Mouse (Mus musculus) liver, embryonic 14.5 days (tissue): Measurements from ENCODE around the gene Lzts2. TPM values are rescaled to one million over a fixed set of nuclear protein-coding genes. Genes with fewer than 3 reads are reported as not detected.

Experiments used
- ATAC-seq: fragments of 200-750 bp; cut with Nextera tagmentation; 2 replicates; pipeline ENCODE4 v1.8.0; 2017; ENCODE audit warnings: moderate number of reproducible peaks, mild to moderate bottlenecking, moderate library complexity; ENCODE audit not compliant: insufficient read depth
- DNase-seq, 3 experiments: peaks; one replicate each; pipeline ENCODE4 v3.0.0-alpha.2; 2012 to 2013; ENCODE audit warnings: low read depth in 3 of 3, low spot score in 3 of 3
- H3K27ac ChIP-seq: fragments of 300-500 bp; sonication (generic); 2 replicates; pipeline ENCODE4 v1.5.1; 2014; ENCODE audit warnings: moderate library complexity, mild to moderate bottlenecking, control low read depth, inconsistent platforms
- H3K27me3 ChIP-seq: fragments of 300-500 bp; sonication (generic); 2 replicates; pipeline ENCODE4 v1.6.1; 2014; ENCODE audit warnings: mild to moderate bottlenecking, low read length, moderate library complexity; ENCODE audit not compliant: control insufficient read depth, insufficient read depth
- H3K36me3 ChIP-seq: fragments of 300-500 bp; sonication (generic); replicated peaks from 2 replicates; pipeline ENCODE4 v1.6.1; 2014; ENCODE audit warnings: low read depth; ENCODE audit not compliant: control insufficient read depth, insufficient read depth
- H3K4me1 ChIP-seq, 2 experiments: fragments of 200-500 bp in 1 of 2; fragments of 300-500 bp in 1 of 2; sonication (generic) in 1 of 2; replicated peaks; 2 replicates each; pipeline ENCODE4 v1.6.1; 2012 to 2014; ENCODE audit warnings: antibody characterized with exemption in 1 of 2, inconsistent platforms in 1 of 2, low read length in 1 of 2; ENCODE audit not compliant: control insufficient read depth in 2 of 2, insufficient read depth in 2 of 2
- H3K4me2 ChIP-seq: fragments of 300-500 bp; sonication (generic); 2 replicates; pipeline ENCODE4 v1.6.1; 2014; ENCODE audit warnings: low read depth, mild to moderate bottlenecking, control low read depth, moderate library complexity
- H3K4me3 ChIP-seq, 2 experiments: fragments of 200-500 bp in 1 of 2; fragments of 300-500 bp in 1 of 2; sonication (generic) in 1 of 2; 2 replicates each; pipeline ENCODE4 v1.5.1; 2012 to 2014; ENCODE audit warnings: low read depth in 2 of 2, low read length in 2 of 2, mild to moderate bottlenecking in 2 of 2, control low read depth in 1 of 2, inconsistent platforms in 1 of 2, moderate library complexity in 1 of 2; ENCODE audit not compliant: insufficient read depth in 1 of 2
- H3K9ac ChIP-seq: fragments of 300-500 bp; sonication (generic); replicated peaks from 2 replicates; pipeline ENCODE4 v1.6.1; 2014; ENCODE audit warnings: mild to moderate bottlenecking, control low read depth, moderate library complexity
- H3K9me3 ChIP-seq: fragments of 300-500 bp; sonication (generic); 2 replicates; pipeline ENCODE4 v1.6.1; 2016; ENCODE audit warnings: low read length, mixed read lengths; ENCODE audit not compliant: control insufficient read depth
- CTCF ChIP-seq: IDR thresholded peaks from 2 replicates; pipeline ENCODE4 v1.5.1; 2016; ENCODE audit warnings: antibody characterized with exemption, low read depth, control low read depth
- EP300 ChIP-seq: IDR thresholded peaks from 2 replicates; pipeline ENCODE4 v1.6.1; 2016; ENCODE audit warnings: antibody characterized with exemption, low read depth
- WGBS: fragments of 180-500 bp; shearing (Covaris S2); extraction: QIAGEN DNeasy Blood & Tissue Kit; methylation state at CpG from one replicate; pipeline ENCODE4 v1.1.7; 2014; ENCODE audit not compliant: insufficient replicate concordance; 5-methylcytosine and 5-hydroxymethylcytosine counted together
- polyA plus RNA-seq, 2 experiments: library from polyadenylated mRNA; depleted of rRNA in 1 of 2; stranded (reverse) in 1 of 2; unstranded in 1 of 2; fragments of >200 nt; fragmentation: Nextera tagmentation in 1 of 2; extraction: Ambion mirVana in 1 of 2; gene quantifications; 2 replicates each; pipeline versions ENCODE4 v1.2.1 to v1.2.3; 2012 to 2014

Lzts2 gene
- polyA plus RNA-seq, 2 experiments = 3.7 to 4.8 TPM

DNA sequence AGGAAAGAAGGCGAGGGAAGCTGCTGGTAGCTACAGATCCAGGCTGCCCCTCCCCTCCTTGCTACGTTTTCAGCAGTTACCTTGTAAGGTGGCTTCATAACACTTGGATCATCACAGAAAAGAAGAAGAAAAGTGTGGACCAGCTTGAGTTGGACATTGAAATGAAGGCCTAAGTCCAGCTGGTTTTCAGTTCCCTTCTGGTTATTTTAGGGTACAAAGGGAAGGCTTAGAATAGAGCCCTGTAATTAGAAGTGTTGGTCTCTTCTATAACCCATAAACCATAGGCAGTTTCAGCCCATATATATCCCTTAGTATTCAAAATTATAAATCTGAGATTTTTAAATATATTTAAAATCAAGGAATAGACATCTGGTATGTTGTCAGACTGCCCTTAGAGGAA is 33.4 kb upstream of the Lzts2 start:
- peaks cover 0 to 2% of the 10 kb centered on the region in 2 experiments; a peak in 1 of 4 replicates for H3K4me1 ChIP-seq
- no peak overlapping the region for H3K4me3 ChIP-seq
- no peak overlapping the region for H3K4me2 ChIP-seq
- no peak for DNase-seq
- 81% methylated on average over 2 of the region's 2 CpGs for WGBS
- ATAC-seq = no peak
- H3K9ac ChIP-seq = no peak overlapping the region
- no peak overlapping the region for H3K27ac ChIP-seq
- H3K27me3 ChIP-seq = no peaks in the 10 kb centered on the region
- peaks cover 44% of the 10 kb centered on the region for H3K36me3 ChIP-seq
- TF ChIP-seq CTCF (no peak), EP300 (no peak)
- H3K9me3 ChIP-seq = no peaks in the 10 kb centered on the region

DNA sequence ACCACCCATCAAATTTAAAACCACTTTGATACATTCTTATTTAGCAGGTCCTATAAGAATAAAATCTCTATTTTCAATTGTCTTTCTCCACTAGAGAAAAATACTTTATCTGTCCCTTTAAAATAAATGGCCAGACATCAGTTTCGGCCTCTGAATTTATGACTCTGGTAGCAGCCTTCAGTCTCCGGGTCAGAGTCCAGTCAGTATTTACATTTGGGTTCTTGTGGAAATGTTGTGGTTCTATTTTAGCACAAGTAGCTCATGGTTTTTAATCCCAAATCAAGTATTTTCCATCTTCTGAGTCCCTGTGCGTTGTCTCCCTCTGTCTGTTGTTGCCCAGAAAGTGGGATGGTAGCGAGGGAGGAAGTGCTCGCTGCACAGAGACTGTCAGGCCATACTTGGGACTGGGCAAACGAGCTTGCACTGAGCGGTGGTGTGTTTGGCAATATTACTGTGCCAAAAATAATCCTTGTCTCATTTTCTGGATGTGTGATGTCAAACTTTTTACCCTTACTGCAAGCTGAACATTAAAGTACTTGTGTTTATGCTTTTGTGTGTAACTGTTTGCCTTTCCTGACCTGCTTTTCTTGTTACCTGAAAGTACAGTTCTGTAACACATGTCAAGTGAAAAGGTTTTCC is 31.6 kb upstream of the Lzts2 start:
- H3K27me3 ChIP-seq = no peaks in the 10 kb centered on the region
- DNase-seq (no peak), ATAC-seq (no peak)
- peaks cover 28% of the 10 kb centered on the region for H3K36me3 ChIP-seq
- no peak for TF ChIP-seq EP300
- no peak overlapping the region for H3K4me3 ChIP-seq
- peaks cover 0 to 3% of the 10 kb centered on the region in 2 experiments; a peak in 1 of 4 replicates for H3K4me1 ChIP-seq
- no peaks in the 10 kb centered on the region for H3K9me3 ChIP-seq
- no peak overlapping the region for H3K27ac ChIP-seq
- 76% methylated on average over 7 of the region's 7 CpGs for WGBS
- H3K4me2 ChIP-seq = no peak overlapping the region
- H3K9ac ChIP-seq = no peak overlapping the region

DNA sequence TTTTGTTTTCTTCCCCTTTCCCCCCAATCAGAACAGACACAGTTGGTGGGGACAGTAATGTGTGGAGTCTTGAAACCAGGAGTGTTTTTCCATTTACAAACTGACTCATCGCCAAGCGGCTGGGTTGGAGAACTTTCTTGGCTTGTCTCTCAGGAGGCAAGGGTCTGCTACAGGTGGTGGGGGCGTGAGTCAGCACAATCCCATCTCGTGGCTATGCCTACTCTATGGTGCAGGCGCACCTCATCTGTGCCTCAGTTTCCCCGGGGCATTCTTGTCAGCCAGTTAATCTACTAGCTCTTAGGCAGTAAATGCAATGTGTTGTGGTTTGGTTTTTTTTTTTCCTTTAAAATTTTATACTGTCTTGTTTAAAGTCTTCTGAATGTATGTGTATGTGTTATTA is 30.8 kb upstream of the Lzts2 start:
- ATAC-seq = no peak
- 66% methylated on average over 6 of the region's 6 CpGs for WGBS
- Histone ChIP-seq H3K4me3 (no peak overlapping the region), H3K36me3 (peaks cover 22% of the 10 kb centered on the region), H3K27me3 (peaks cover 1% of the 10 kb centered on the region; the same call in 1 of the 2 replicates), H3K4me1 (peaks cover 0 to 4% of the 10 kb centered on the region in 2 experiments; a peak in 1 of 4 replicates), H3K9ac (no peak overlapping the region), H3K9me3 (no peaks in the 10 kb centered on the region), H3K4me2 (no peak overlapping the region), H3K27ac (no peak overlapping the region)
- TF ChIP-seq CTCF (no peak), EP300 (no peak)
- DNase-seq = no peak

DNA sequence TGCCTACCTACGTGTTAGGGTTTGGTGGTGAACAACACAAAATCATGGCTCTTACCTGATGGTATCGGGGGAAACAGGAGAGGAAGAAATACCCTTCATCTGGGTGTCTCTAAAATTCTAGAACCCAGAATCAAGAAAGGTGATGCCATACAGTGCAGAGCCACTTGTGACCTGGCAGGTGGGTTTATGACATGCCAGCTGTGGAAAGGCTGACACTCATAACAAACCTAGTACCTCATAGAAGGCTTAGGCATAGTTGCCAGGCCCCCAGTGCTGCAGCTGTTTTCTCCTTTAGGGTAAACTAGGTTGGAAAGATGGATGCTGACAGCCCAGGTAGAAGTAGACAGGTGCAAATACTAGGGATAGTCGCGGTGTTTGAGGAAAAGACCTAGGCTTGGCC is 29.8 kb upstream of the Lzts2 start:
- peaks cover 0 to 6% of the 10 kb centered on the region in 2 experiments; a peak in 1 of 4 replicates for H3K4me1 ChIP-seq
- WGBS = 81% methylated on average over 4 of the region's 4 CpGs
- TF ChIP-seq EP300 (no peak), CTCF (no peak)
- no peak overlapping the region for H3K4me3 ChIP-seq
- no peak overlapping the region for H3K4me2 ChIP-seq
- H3K27me3 ChIP-seq = peaks cover 12% of the 10 kb centered on the region
- H3K36me3 ChIP-seq = peaks cover 17% of the 10 kb centered on the region
- no peak overlapping the region for H3K27ac ChIP-seq
- ATAC-seq (no peak), DNase-seq (no peak)
- H3K9me3 ChIP-seq = no peaks in the 10 kb centered on the region
- no peak overlapping the region for H3K9ac ChIP-seq

DNA sequence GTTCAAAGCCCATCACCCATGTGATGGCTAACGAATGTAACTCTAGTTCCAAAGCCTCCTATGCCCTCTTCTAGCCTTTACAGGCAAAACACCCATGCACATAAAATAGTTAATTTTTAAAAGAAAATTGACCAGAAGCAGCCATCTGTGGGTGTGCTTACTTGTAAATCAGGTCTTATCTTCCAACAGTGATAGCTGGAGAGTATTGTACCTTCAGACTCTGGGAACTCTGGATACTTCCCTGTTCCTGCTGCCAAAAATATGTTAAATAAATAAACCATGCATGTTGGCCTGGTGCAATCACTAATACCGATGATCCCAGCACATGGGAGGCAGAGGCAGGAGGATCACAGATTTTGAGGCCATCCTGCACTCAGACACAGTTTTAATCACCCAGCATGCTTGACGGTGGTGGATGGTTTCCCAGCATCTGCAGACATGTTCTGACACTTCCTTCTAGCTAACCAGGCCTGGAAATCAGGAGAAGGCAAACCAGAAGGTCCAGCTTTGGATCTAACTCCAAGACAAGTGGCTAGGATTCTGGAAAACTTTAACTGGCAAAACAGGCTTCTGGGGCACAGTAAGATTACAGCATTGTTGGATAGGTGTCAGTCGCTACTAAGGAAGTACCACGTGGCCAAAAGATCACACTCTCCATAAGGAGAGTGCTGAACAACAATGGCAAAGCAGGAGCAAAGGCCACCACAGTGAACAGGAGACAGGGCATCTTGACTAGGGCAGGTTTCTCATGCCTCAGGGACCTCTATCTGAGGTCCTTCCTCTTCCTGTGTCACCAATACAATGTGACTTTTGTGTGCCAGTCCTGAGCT is 28.8 kb upstream of the Lzts2 start:
- TF ChIP-seq CTCF (no peak), EP300 (no peak)
- ATAC-seq = no peak
- Histone ChIP-seq H3K36me3 (peaks cover 10% of the 10 kb centered on the region), H3K9ac (no peak overlapping the region), H3K27ac (no peak overlapping the region), H3K4me1 (peaks cover 0 to 6% of the 10 kb centered on the region in 2 experiments; a peak in 1 of 4 replicates), H3K4me2 (no peak overlapping the region), H3K9me3 (no peaks in the 10 kb centered on the region), H3K27me3 (peaks cover 17% of the 10 kb centered on the region), H3K4me3 (no peak overlapping the region)
- no peak for DNase-seq
- WGBS = 41% methylated on average over 5 of the region's 5 CpGs
